Mouse (Mus musculus) bone marrow macrophage, adult 2 months (primary cell): Measurements from ENCODE around the gene Dcun1d2.
"Not testable (repeated sequence)": the region's sequence is repeated elsewhere in the genome, so short reads cannot be mapped to it uniquely, and the experiment has no call there.

Experiments used
- CTCF ChIP-seq: IDR thresholded peaks from 2 replicates; pipeline ENCODE4 v1.5.1; 2012; ENCODE audit warnings: low read depth, mild to moderate bottlenecking, low read length, moderate library complexity
- POLR2A ChIP-seq: IDR thresholded peaks from 2 replicates; pipeline ENCODE4 v1.6.1; 2012; ENCODE audit warnings: mild to moderate bottlenecking, low read depth, low read length, borderline replicate concordance

DNA sequence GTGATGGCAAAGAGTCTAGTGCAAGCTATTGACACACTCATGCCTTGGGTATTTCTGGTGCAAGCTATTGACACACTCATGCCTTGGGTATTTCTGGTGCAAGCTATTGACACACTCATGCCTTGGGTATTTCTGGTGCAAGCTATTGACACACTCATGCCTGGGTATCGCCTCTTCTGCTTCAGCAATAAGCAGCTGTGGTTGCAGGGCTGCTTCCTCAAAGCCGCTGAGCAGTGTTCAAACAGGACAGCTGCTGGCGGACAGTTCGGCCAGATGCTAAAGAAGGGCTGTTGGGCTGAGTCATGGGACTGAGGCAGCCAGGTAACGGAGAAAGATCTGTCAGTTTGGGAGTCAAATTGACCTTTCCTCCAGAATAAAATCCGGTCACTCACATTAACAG lies 49.3 kb upstream of the Dcun1d2 start:
- TF ChIP-seq CTCF, POLR2A: not testable (repeated sequence)
